Comparison of ENCODE assay signal across 13 mouse cellular contexts in the genomic region with DNA sequence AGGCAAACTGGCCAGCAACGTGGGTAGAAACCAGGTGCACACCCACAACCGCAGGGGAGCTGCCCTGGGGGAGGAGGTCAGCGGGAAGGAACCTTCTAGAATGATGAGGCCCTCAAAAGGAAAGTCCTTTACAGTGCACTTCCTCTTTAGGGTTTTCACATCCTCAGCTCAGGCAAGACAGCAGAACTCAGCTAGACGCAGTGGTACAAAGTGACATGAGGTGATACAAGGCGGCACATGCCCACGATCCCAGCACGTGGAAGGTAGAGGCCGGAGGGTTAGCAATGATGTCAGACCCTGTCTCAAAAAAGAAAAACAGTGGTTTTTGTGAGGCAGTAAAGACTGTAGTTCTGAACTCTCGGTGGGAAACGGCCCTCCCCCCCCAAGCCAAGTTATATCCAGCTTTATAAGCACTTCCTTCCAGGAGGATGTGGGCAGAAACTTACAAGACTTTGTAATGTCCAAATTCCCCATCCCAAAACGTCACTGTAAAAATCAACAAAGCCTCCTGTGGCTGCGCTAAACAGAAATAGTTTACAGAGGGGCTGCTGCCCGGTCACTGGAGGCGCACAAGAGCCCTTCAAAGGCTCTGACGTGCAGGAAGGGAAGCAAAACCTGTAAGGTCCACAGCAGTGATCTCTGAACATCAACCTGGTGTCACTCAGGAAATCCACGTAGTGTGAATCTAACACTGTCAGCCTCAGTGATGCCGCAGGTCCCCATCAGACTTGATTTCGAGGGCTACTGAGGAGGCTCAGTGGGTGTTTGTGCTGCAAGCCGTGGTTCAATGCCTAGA. TPM values are rescaled to one million over a fixed set of nuclear protein-coding genes. Genes with fewer than 3 reads are reported as not detected.
DNase-seq lines count a peak whose midpoint lies in the region; ATAC-seq and TF ChIP-seq lines count a peak whose summit lies in the region.
"Had no signal": no experiment of that assay in that cellular context is flagged by ENCODE, and none has a peak within 500 bp of the region (broad histone marks: within the 10 kb centered on the region; RNA-seq: fewer than 3 reads in every experiment).

No protein-coding gene starts in this region.

- H3K4me3 ChIP-seq in liver, embryonic 15.5 days (replicated peaks) = no peak overlapping the region
- H3K4me3 ChIP-seq in liver, embryonic 11.5 days (ENCODE audit: low read depth, low read length) = no peak overlapping the region
- H3K4me3 ChIP-seq in bone marrow, adult 2 months (replicated peaks; ENCODE audit: control insufficient read depth, low read depth, low read length) = no peak overlapping the region
- H3K4me3 ChIP-seq in spleen, adult 2 months (ENCODE audit: extremely low read depth, insufficient read depth, insufficient read length) = no peak overlapping the region
- H3K4me3 ChIP-seq: hindbrain, embryonic 10.5 days; limb, embryonic 13.5 days; neural tube, embryonic 12.5 days had no signal

- TF ChIP-seq CTCF in bone marrow, adult 2 months (IDR thresholded peaks at IDR 0.05; ENCODE audit: control insufficient read depth, insufficient read depth, low read length) = peak; percentile 25; the same call in 1 of the 2 replicates
- no peak for TF ChIP-seq CTCF in spleen, adult 2 months (IDR thresholded peaks at IDR 0.05; ENCODE audit: extremely low read depth, insufficient read depth, insufficient read length, insufficient replicate concordance)

- H3K9ac ChIP-seq in liver, embryonic 15.5 days = no peak overlapping the region
- no peak overlapping the region; the same call in 1 of the 2 replicates for H3K9ac ChIP-seq in liver, embryonic 11.5 days (ENCODE audit: low read depth, low read length)
- H3K9ac ChIP-seq: limb, embryonic 13.5 days; neural tube, embryonic 12.5 days had no signal

- no peak for ATAC-seq in liver, embryonic 15.5 days (ENCODE audit: insufficient read depth)
- ATAC-seq in liver, embryonic 11.5 days (replicated peaks; ENCODE audit: low FRiP score) = no peak

- TF ChIP-seq POLR2A in bone marrow, adult 2 months (IDR thresholded peaks at IDR 0.05; ENCODE audit: borderline replicate concordance, control insufficient read depth, low read depth, low read length) = no peak
- TF ChIP-seq POLR2A in spleen, adult 2 months (IDR thresholded peaks at IDR 0.05; ENCODE audit: low read depth, low read length) = peak; percentile 31; the same call in 1 of the 2 replicates

- H3K4me1 ChIP-seq in liver, embryonic 15.5 days (replicated peaks) = peaks cover 4% of the 10 kb centered on the region
- H3K4me1 ChIP-seq in liver, embryonic 11.5 days (replicated peaks; ENCODE audit: control insufficient read depth, insufficient read depth, low read length) = no peaks in the 10 kb centered on the region; the same call in 1 of the 2 replicates
- H3K4me1 ChIP-seq in bone marrow, adult 2 months (ENCODE audit: control insufficient read depth, insufficient read depth, low read length) = peaks cover 6% of the 10 kb centered on the region; the same call in 1 of the 2 replicates
- peaks cover 33% of the 10 kb centered on the region; the same call in 1 of the 2 replicates for H3K4me1 ChIP-seq in spleen, adult 2 months (ENCODE audit: control insufficient read depth, insufficient read depth, insufficient read length)
- H3K4me1 ChIP-seq: neural tube, embryonic 12.5 days had no signal

- 17% methylated on average over 19 of the region's 19 CpGs for WGBS in liver, embryonic 15.5 days (ENCODE audit: insufficient replicate concordance)
- WGBS in liver, embryonic 11.5 days = 38% methylated on average over 19 of the region's 19 CpGs
- 3% methylated on average over 19 of the region's 19 CpGs for WGBS in bone marrow, adult 2 months
- WGBS in spleen, adult 2 months = 4% methylated on average over 19 of the region's 19 CpGs

- H3K27ac ChIP-seq in liver, embryonic 15.5 days (replicated peaks) = 0 out of 2 replicates have a peak overlapping the region, but pooled peaks have one; percentile 7
- H3K27ac ChIP-seq in liver, embryonic 11.5 days (ENCODE audit: low read depth, low read length) = no peak overlapping the region
- peak overlapping the region; percentile 81 for H3K27ac ChIP-seq in bone marrow, adult 2 months (ENCODE audit: control insufficient read depth, insufficient read depth, low read depth, low read length, poor library complexity)
- H3K27ac ChIP-seq in spleen, adult 2 months (ENCODE audit: insufficient read depth, low read length) = peak overlapping the region; percentile 89
- H3K27ac ChIP-seq: hindbrain, embryonic 10.5 days; limb, embryonic 13.5 days; neural tube, embryonic 12.5 days had no signal

- peaks cover 56% of the 10 kb centered on the region for H3K27me3 ChIP-seq in liver, embryonic 15.5 days
- no peaks in the 10 kb centered on the region for H3K27me3 ChIP-seq in liver, embryonic 11.5 days (replicated peaks; ENCODE audit: control insufficient read depth, insufficient read depth, low read length)
- no peaks in the 10 kb centered on the region for H3K27me3 ChIP-seq in spleen, adult 2 months (ENCODE audit: control insufficient read depth, insufficient read depth, low read length)
- H3K27me3 ChIP-seq: limb, embryonic 13.5 days; neural tube, embryonic 12.5 days had no signal

- peak overlapping the region; percentile 27 for H3K4me2 ChIP-seq in liver, embryonic 15.5 days
- H3K4me2 ChIP-seq in liver, embryonic 11.5 days = no peak overlapping the region
- H3K4me2 ChIP-seq: limb, embryonic 13.5 days; neural tube, embryonic 12.5 days had no signal

- no peaks in the 10 kb centered on the region for H3K36me3 ChIP-seq in liver, embryonic 15.5 days (replicated peaks)
- H3K36me3 ChIP-seq in liver, embryonic 11.5 days (ENCODE audit: control insufficient read depth, insufficient read depth, low read length) = no peaks in the 10 kb centered on the region
- H3K36me3 ChIP-seq in spleen, adult 2 months (ENCODE audit: control insufficient read depth, insufficient read depth, low read length) = no peaks in the 10 kb centered on the region
- H3K36me3 ChIP-seq: hindbrain, embryonic 10.5 days; limb, embryonic 13.5 days; neural tube, embryonic 12.5 days had no signal

- DNase-seq in liver, embryonic 11.5 days (ENCODE audit: low spot score) = no peak
- DNase-seq in lung, postnatal 10 days = peak; percentile 18
- peak; percentile 81 to 86 for DNase-seq in spleen, adult 2 months (ENCODE audit: low read depth in 1 of 2, low spot score in 2 of 2)
- DNase-seq in cerebellum, postnatal 10 days = no peak
- no peak for DNase-seq in urinary bladder, postnatal 14 days (ENCODE audit: low spot score)
- no peak for DNase-seq in embryo, embryonic 10.5 days (ENCODE audit: low spot score)

- no peaks in the 10 kb centered on the region for H3K9me3 ChIP-seq in liver, embryonic 15.5 days (replicated peaks)
- no peaks in the 10 kb centered on the region for H3K9me3 ChIP-seq in liver, embryonic 11.5 days (ENCODE audit: control insufficient read depth, low read length)
- H3K9me3 ChIP-seq: neural tube, embryonic 12.5 days had no signal

RNA-seq across cellular contexts. Expression of a gene that starts 38.5 kb away (rescaled TPM):
- polyA plus RNA-seq in liver, embryonic 15.5 days (2015; fragmentation: Nextera tagmentation; extraction: Ambion mirVana) = not detected in 2 replicates
- polyA plus RNA-seq in liver, embryonic 11.5 days (2014; fragmentation: Nextera tagmentation; extraction: Ambion mirVana) = not detected in 2 replicates
- polyA plus RNA-seq in bone marrow, adult 2 months (2011; ENCODE audit: insufficient read depth, insufficient read length, low replicate concordance, missing spikeins) = not detected in 2 replicates
- not detected in 2 replicates for polyA plus RNA-seq in spleen, adult 2 months (2012; rRNA removed)
- polyA plus RNA-seq: embryonic facial prominence, embryonic 11.5 days; hindbrain, embryonic 10.5 days; limb, embryonic 13.5 days; neural tube, embryonic 12.5 days; stomach, embryonic 14.5 days had no signal

Comparison
In these comparisons a context has a peak if more than half of its experiments do, and no peak if none do; other contexts are left out.
1. DNase-seq: peak in lung, postnatal 10 days (single experiment) and spleen, adult 2 months (2 of 2); none in liver, embryonic 11.5 days (single experiment), cerebellum, postnatal 10 days (0 of 2), urinary bladder, postnatal 14 days (single experiment) and embryo, embryonic 10.5 days (single experiment).